Mouse (Mus musculus) right cerebral cortex, adult 2 months (tissue): Measurements from ENCODE around the gene Samhd1.
A peak's percentile ranks its signal among the peaks of the same experiment; 100 is the strongest.
"Not testable (repeated sequence)": the region's sequence is repeated elsewhere in the genome, so short reads cannot be mapped to it uniquely, and the experiment has no call there.

Experiments used
- DNase-seq, 2 experiments: peaks; one replicate each; pipeline ENCODE4 v3.0.0; 2021 to 2022; ENCODE audit warnings: low spot score in 2 of 2

Samhd1 gene

DNA sequence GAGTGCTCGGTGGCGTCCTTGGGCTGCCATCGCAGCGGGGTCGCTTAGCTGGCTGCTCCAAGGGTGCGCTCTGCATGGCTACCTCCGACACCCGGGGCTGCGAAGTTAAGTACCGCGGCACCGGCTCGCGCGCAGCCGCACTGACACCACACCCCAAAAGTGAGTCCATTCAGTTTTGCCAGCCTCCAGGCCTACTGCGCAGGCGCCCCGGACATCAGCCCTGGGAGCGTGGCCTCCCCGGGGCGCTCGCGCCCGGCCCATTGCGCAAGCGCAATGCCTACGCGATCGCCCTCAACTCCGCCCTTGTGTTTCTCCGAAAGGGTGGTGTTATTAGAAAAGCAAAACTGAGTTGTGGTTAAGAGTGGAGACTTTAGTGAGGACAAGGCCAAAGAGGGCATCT is at the start of gene Samhd1:
Samhd1 (minus strand) TSS at position 252 of the 400 bp plus-strand sequence.
- peak; percentile 88 to 93 for DNase-seq

DNA sequence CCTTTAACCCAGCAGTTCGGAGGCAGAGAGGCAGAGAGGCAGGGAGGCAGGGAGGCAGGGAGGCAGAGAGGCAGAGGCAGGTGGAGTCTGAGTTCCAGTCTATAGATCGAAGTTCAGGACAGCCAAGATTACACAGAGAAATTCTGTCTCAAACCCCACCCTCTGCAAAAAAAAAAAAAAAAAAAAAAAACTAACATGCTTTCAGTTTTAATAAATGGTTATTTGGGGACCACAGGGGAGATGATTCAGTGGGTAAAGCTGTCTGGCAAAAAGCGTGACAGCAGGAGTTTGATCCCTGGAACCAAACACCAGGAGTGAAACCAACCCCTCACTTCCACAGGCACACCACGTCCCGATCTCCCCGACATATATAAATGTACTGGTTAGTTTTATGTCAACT is 43.1 kb upstream of the Samhd1 start:
- no peak for DNase-seq

DNA sequence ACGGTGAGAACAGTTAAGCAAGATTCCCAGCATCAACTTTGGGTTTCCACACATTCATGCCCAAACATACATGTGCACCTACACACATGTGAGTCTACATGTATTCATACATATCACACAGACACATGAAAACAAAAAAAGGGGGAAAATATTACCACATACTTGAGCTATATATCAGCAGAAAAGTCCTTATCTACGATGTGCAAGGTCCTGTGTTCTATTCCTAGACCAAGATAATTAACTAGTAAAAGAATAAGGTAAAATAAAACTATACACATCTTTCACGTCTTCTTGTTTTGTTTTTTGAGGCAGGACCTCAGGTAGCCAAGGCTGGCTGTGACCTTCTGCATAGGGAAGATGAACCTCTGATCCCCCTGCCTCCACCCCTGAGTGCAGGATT is 41.2 kb upstream of the Samhd1 start:
- no peak for DNase-seq

DNA sequence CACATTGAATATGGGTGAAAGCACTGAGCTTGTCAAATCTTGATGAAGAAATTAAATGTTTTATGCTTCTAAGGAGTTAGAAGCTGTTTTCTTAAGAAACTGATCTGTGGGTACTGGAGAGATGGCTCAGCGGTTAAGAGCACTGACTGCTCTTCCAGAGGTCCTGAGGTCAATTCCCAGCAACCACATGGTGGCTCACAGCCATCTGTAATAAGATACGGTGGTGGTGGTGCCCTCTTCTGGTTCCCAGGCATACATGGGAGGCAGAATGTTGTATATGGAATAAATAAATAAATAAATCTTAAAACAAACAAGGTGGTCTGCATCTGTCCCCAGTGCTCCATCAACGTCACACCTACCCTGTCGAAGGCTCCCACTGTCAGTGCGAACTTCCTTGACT is 39.4 kb upstream of the Samhd1 start:
- DNase-seq: no peak

DNA sequence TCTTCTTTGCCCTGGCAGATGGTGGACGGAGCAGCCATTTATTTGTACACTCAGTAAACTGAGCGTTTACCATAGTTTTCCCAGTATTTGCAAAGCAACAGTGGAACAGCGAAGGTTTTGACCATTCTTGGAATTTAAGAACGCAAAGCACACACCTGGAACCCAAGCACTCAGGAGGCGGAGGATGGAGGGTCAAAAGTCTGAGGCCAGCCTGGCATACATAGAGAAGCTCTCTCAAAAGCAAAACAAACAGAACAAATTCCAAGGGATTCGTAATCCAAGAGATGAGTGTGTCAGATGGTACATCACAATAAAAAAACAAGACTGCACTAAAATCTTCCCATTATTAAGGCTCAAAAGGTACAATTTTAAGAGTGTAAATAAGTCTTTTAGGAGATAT is 38.5 kb upstream of the Samhd1 start:
- DNase-seq: no peak

DNA sequence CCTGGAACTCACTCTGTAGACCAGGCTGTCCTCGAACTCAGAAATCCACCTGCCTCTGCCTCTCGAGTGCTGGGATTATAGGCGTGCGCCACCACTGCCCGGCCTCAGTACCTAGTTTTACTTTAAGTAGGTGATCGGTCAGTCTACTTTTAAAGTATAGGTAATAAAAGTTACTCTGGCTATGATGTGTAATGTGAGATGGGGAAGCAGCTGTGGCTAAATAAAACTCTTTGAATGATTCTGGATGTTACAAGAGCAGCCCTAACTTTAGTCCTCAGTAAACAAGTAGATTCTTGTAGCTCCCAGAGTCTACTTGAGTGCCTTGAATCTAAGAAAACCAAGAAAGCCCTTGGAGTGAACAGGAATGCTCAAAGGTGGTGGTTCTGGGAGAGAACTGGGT is 37.9 kb upstream of the Samhd1 start:
- no peak for DNase-seq

DNA sequence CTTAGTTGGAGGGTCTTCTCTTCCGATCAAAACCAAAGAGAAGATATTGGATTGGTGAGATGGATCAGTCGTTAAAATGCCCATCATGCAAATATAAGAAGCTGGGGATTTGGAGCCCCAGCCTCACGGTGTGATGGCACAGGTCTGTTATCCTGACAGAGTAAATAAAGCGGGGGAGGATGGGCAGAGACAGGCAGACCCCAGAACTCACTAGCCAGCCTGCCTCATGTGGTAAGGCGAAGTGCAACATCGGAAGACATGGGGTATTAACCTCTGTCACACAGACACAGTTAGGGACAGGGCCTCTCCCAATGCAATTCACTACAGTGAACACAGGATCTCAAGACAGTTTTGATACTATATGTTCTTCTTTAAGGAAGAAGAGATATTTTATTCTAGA is 35.6 kb upstream of the Samhd1 start:
- DNase-seq: no peak

GRCm38 (mm10) chr2:157170166-157170565 is 35.1 kb upstream of the Samhd1 start:
- peak; percentile 17 to 23 for DNase-seq

GRCm38 (mm10) chr2:157166371-157167080 is 31.5 kb upstream of the Samhd1 start:
- peak; percentile 14 to 32 for DNase-seq

- not testable (repeated sequence) for DNase-seq
These were observed 30.5 kb upstream of the Samhd1 start for GRCm38 (mm10) chr2:157165312-157166224.

GRCm38 (mm10) chr2:157164101-157164500 is 29.0 kb upstream of the Samhd1 start:
- no peak for DNase-seq

DNA sequence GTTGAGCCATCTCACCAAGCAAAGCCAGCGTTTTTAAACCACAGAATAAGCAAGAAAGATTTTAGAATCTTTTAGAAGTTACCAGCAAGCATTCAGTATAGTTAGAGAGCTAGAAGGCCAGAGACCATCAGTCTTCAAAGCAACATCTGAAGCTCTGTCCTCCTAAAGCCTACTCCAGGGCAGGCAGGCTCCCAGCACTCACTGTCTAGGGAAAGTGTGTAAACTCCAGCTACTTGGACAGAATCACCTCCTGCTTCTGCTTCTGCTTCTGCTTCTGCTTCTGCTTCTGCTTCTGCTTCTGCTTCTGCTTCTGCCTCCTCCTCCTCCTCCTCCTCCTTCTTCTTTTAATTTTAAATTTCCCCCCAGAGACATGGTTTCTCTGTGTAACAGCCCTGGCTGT is 21.0 kb upstream of the Samhd1 start:
- DNase-seq: no peak

DNA sequence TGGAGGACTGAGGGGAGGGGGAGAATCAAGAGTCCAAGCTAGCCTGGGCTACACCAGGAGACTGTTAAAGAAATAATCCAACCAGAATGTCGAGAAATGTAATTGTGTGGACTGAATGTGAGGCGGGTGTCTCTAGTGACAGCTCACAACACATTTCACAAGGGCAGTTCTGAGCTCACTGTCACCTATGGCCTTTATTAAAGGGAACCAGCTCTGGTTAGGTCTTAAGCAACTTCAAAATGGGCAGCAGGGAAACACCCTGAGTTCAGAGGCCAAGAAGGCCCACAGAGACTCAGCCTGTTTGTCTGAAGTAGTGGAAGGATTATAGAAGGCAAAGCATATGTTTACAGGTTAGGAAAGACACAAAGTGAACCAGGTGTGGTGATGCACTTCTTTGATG is 18.2 kb upstream of the Samhd1 start:
- no peak for DNase-seq

GRCm38 (mm10) chr2:157148417-157148816 is 13.4 kb upstream of the Samhd1 start:
- DNase-seq: no peak

DNA sequence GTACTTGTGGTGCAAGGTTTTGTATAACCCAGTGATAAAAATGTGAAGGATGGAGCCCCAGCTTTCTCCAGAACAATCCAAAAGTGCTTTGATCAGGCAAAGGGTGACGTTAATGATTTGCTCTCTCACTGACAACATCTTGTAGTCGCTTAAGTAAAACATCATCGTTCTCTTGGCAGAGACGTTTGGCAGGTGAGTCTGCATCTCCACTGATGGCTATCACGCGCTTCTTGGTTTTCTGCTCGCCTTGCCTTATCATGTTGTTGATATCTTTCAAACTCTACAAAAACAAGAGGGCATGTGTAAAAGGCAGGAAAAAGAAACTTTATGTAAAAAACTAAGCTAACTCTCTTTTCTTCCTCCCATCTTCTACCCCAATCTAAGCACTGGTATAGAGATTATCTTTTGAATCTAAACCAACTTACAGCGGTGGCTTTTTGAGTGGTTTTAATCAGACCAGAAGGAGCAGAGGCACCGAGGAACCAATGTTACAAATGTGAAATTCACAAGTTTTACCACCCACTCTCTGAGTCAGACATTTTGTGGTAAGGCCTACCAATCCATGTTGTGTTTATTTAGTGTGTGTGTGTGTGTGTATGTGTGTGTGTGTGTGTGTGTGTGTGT is 12.4 kb upstream of the Samhd1 start:
- DNase-seq: no peak

DNA sequence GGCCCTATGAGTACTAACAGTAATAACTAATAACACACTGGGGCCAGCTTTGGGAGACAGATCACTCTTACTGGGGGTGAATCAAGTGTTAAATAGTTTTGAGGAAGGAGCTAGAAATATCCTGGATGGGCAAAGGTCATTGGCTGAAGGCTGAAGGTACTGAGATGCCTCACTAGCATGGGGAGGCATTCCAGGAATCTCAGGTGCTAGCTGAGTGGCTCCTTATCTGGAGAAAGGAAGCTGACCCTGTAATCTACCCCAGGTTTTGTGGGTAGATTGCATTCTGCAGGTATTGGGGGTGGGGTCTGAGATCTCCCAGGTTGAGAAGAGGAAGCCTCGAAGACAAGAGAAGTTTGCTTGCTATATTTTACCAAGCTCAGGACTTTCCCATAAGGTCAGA is 10.1 kb upstream of the Samhd1 start:
- no peak for DNase-seq

GRCm38 (mm10) chr2:157144132-157144531 is 9.1 kb upstream of the Samhd1 start:
- no peak for DNase-seq

- no peak for DNase-seq
These were observed 6.9 kb upstream of the Samhd1 start for GRCm38 (mm10) chr2:157141962-157142361.

- no peak for DNase-seq
These were observed 4.3 kb upstream of the Samhd1 start for GRCm38 (mm10) chr2:157139251-157139802.

- no peak for DNase-seq
These were observed 3.7 kb upstream of the Samhd1 start for GRCm38 (mm10) chr2:157138808-157139207.

GRCm38 (mm10) chr2:157137959-157138731 is 3.1 kb upstream of the Samhd1 start:
- no peak for DNase-seq
